Mouse (Mus musculus) liver, embryonic 14.5 days (tissue): ENCODE measurements around the gene Sh3d21.

Experiments used
- CTCF ChIP-seq: IDR thresholded peaks from 2 replicates; pipeline ENCODE4 v1.5.1; 2016; ENCODE audit warnings: antibody characterized with exemption, low read depth, control low read depth
- EP300 ChIP-seq: IDR thresholded peaks from 2 replicates; pipeline ENCODE4 v1.6.1; 2016; ENCODE audit warnings: antibody characterized with exemption, low read depth

GRCm38 (mm10) chr4:126113243-126113642, 50.0 kb downstream of the Sh3d21 start:
- TF ChIP-seq CTCF (no peak), EP300 (no peak)
